Mouse (Mus musculus): Measurements from ENCODE around the gene Lgals1.

Gene Lgals1

GRCm38 (mm10) chr15:78912040-78912439 lies 14.5 kb upstream of the Lgals1 start:
- no peak for DNase-seq (ENCODE audit: low spot score)

- DNase-seq (ENCODE audit: low spot score), result peak; percentile 90
Observed at GRCm38 (mm10) chr15:78913632-78914090, 12.9 kb upstream of the Lgals1 start, which contains the start of gene Pdxp. TSS of gene Pdxp (plus strand) at chr15:78913919.

DNA sequence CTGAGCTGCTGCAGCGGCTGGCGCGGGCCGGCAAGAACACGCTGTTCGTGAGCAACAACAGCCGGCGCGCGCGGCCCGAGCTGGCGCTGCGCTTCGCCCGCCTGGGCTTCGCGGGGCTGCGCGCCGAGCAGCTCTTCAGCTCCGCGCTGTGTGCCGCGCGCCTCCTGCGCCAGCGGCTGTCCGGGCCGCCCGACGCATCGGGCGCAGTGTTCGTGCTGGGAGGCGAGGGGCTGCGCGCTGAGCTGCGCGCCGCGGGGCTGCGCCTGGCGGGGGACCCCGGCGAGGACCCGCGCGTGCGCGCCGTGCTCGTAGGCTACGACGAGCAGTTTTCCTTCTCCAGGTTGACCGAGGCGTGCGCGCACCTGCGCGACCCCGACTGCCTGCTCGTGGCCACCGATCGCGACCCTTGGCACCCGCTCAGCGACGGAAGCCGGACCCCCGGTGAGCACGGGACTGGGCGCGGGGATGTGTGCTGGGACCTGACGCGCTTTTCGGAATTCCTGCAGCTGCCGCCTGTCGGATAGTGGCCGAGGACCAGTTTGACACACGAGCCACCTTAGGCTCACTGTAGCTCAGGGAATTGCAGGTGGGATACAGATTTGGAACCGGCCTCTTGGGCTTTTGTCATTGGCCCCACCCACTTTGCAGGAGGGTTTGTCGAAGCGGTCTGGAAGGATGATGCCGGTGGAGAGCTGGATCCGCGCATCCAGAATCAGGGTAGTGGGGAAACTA lies 12.3 kb upstream of the Lgals1 start:
- no peak for DNase-seq (ENCODE audit: low spot score)

GRCm38 (mm10) chr15:78914823-78915659 lies 11.5 kb upstream of the Lgals1 start:
- no peak for DNase-seq (ENCODE audit: low spot score)

- no peak for DNase-seq (ENCODE audit: low spot score)
Observed at GRCm38 (mm10) chr15:78915660-78916017, 10.9 kb upstream of the Lgals1 start.

DNA sequence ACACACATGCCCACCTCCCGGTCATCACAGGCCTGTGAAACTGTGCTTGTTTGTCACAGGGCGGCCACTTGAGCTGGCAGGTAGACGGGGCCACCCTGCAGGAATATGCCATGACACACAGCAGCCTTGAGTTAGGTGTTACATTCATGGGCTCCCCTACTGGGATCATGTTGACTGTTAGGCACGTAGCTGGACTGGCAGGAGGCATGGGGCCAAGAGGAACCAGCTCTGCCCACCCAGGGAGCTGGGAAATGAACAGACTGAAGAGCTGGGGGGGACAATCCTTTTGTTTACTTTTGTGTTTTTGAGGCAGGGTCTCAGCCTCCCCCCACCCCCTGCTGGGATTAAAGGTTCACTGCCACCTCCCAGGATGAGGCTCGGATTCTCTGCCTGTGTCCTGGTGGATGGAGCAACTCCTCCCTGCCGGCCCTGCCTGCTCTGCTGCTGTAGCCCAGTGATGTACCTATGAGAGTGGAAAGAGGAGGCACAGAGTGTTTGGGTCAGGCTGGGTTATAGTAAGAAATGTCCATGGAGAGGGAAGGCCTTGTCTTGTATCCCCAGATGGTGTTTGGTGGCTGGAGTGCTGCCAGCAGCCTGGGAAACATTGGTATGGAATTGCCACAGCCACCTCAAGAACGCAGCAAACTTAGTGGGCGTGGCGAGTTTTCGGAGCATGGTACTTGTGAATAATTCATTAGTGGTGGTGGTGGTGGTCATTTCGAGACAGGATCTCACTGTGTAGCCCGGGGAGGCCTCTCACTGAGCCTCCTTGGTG lies 10.3 kb upstream of the Lgals1 start:
- DNase-seq (ENCODE audit: low spot score), result no peak

DNA sequence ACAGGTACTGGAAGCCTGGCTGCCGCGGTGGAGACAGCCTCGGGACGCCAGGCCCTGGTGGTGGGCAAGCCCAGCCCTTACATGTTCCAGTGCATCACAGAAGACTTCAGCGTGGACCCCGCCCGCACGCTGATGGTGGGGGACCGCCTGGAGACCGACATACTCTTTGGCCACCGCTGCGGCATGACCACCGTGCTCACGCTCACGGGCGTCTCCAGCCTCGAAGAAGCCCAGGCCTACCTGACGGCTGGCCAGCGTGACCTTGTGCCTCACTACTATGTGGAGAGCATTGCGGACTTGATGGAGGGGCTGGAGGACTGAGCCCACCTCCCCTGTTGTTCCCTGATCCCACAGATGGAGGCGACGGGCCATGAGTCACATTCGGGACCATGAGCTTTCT lies 8.4 kb upstream of the Lgals1 start:
- no peak for DNase-seq (ENCODE audit: low spot score)

GRCm38 (mm10) chr15:78919914-78920313 lies 6.6 kb upstream of the Lgals1 start:
- DNase-seq (ENCODE audit: low spot score), result no peak

GRCm38 (mm10) chr15:78922700-78923099 lies 3.8 kb upstream of the Lgals1 start:
- DNase-seq (ENCODE audit: low spot score), result no peak

DNA sequence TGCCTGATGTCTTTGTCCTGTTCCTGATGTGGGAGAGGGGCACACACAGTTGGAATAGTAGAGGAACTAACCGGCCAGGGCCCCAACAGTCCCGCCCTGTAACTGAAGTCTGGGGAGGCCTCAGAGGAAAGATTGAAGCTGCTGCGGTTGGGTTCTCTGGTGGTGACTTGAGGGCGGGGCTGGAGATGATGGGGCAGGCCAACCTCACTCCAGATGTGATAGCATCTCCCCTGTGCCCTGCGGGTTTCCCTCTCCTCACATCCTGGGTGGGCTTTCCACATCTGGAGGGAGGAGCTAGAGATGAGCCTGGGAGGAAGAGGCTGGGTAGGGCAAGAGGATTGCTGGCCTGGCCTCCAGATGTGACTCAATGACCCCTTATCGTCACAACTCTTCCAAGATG lies 2.9 kb upstream of the Lgals1 start:
- DNase-seq (ENCODE audit: low spot score), result no peak

DNA sequence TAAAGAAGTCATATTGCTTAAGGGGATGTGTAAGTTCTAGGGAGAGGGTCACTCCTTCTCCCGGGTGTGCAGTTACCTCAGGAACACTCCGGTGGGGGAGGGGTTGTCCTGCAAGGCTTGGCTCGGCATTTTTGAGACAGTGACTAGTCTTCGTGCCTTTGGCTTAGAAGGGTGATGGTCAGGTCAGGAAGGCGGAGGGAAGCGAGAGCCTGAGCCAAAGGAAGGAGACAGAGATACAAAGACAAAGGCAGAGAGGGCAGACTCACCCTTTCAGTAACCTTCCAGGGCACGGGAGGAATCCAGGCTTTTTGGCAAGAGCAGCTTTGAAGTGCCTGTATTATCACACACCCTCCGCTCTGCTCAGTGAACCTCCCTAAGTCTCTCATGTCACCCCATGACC lies 1.4 kb upstream of the Lgals1 start:
- DNase-seq (ENCODE audit: low spot score), result peak; percentile 55

- no peak for DNase-seq (ENCODE audit: low spot score)
Observed at GRCm38 (mm10) chr15:78927021-78927787, 679 bp downstream of the Lgals1 start.

DNA sequence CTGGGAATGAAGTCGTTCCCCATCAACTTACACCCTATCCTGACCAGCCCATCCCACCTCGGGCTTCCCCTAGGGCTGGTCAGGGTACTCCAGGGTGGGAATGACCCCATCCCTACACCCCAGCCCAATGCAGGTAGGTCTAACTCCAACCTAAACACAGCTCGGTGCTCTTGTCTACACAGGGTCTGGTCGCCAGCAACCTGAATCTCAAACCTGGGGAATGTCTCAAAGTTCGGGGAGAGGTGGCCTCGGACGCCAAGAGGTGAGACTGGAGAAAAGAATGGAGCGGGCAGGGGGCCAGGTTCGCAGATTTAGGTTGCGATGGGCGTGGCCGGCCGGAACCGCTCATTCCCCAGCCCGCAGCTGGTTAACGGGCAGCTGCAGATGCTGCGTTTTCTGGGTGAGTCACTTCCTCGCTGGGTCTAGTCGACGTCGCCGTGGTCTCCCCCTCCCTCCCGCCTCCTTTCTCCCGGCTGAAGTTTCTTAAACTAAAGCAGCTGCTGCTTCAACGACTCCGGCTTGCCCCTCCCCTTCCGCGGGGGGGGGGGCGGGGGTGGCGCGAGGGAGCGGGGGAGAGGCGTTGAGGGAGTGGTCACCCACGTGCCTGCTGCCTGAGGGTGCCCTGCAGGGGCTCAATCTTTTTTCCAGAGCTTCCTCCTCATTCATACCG lies 1.4 kb downstream of the Lgals1 start:
- peak; percentile 77 for DNase-seq (ENCODE audit: low spot score)

DNA sequence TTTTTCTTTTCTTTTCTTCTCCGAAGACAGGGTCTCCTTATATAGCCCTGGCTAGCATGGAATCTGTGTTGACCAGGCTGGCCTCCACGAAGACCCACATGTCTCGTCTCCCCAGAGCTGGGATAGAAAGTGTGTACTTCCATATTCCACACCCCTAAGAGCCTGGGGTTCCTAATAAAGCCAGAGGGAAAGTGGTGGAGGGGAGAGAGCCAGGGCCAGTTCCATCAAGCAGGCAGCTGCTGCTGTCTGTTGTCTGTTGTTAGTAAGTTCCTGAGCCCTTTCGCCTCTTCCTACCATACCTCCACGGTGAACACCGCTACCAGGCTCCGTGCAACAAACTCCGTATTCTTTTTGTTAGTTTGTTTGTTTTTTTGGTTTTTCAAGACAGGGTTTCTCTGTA lies 2.0 kb downstream of the Lgals1 start:
- no peak for DNase-seq (ENCODE audit: low spot score)

- DNase-seq (ENCODE audit: low spot score), result no peak
Observed at GRCm38 (mm10) chr15:78930192-78930706, 3.7 kb downstream of the Lgals1 start.

DNA sequence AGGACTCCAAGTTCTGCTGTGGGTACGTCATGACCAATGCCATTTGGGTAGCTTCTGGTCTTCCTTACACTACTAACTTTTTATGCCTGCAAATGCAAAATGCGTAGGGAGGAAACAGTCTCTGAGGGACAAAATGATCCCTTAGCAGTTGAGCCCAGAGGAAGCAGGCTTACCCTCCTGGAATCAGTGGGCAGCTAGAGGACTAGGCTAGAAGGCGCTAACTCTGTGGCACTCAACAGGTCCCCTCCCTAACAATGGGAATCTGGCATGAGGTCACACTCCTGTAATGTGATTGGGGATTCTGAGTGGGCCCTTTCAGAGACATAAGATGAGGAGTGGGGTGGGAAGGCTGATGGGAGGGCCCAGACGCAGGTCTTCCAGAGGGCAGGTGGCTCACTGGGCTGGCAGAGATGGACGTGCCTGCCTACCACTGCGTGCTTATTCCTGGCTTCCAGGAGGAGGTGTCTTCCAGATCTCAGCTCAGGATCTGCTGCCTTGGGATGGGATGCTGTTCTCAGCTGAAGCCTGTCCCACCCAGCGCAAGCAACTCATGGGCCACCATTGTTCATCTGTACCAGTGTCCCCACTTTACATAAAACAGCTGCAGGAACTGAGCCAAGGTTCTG lies 4.4 kb downstream of the Lgals1 start:
- DNase-seq (ENCODE audit: low spot score), result no peak

GRCm38 (mm10) chr15:78931577-78931976 lies 5.1 kb downstream of the Lgals1 start:
- DNase-seq (ENCODE audit: low spot score), result no peak

GRCm38 (mm10) chr15:78934784-78935320 lies 8.3 kb downstream of the Lgals1 start, which contains the start of gene Nol12:
TSS of gene Nol12 (plus strand) at chr15:78934933.
- peak; percentile 65 for DNase-seq (ENCODE audit: low spot score)

DNA sequence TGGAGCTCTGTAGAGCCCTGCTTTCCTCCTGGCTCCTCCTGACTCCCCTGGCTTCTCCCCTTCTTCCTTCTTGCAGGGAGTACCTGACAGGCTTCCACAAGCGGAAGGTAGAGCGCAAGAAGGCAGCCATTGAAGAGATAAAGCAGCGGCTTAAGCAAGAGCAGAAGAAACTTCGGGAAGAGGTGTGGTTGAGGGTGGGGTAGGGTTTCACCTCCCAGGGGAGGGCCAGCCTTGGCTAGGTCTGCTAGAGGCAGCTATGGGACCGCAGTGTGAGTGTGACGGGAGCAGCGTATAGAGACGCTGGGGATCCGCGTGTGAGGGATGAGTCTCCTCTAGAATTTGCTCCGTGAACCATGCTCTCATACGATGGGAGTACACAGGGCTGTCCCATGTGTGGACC lies 9.9 kb downstream of the Lgals1 start:
- no peak for DNase-seq (ENCODE audit: low spot score)

GRCm38 (mm10) chr15:78937311-78937710 lies 10.8 kb downstream of the Lgals1 start:
- DNase-seq (ENCODE audit: low spot score), result no peak
